Mouse (Mus musculus) right cerebral cortex, postnatal 36 days (tissue): Measurements from ENCODE around the gene Aggf1.

Experiments used
- DNase-seq, 2 experiments: peaks; one replicate each; pipeline ENCODE4 v3.0.0; 2022; ENCODE audit warnings: low spot score in 2 of 2, mixed read lengths in 1 of 2

Aggf1 gene

DNA sequence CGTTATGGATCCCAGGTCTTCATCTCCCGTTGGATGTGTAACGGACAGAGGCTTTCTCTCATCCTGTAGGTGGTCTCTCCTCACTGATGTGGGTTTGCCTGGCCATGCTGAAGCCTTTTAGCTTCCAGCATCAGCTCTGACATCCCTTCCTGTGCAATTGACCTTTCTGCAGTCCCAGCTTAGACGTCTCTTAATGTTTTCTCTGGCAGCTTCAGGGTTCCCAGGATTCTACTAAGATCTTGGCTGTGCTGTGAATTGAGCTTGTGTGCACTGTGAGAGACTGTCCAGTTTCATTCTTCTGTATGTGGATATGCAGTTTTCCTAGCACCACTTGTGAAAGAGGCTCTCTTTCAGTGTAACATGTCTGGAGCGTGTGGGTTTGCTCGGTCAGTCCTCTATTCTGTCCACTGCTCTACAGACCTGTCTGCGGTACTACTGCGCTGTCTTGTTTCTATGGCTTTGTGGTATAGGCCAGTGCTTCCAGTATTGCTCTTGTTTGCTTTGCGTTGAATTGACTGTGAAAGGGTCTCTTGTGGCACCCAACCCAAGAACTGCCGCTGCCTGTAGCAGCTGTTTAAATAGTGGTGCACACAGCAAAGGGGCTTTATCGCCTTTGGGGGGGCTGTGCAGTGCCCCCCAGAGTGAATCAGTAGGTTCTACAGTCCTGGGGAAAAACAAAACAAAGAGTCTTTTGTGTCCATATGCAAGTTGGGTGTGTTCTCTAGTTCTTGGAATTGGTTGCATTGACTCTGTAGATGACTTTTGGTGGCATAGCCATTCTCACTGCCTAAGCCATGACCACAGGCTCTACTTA is 42.9 kb downstream of the Aggf1 start:
- no peak for DNase-seq

DNA sequence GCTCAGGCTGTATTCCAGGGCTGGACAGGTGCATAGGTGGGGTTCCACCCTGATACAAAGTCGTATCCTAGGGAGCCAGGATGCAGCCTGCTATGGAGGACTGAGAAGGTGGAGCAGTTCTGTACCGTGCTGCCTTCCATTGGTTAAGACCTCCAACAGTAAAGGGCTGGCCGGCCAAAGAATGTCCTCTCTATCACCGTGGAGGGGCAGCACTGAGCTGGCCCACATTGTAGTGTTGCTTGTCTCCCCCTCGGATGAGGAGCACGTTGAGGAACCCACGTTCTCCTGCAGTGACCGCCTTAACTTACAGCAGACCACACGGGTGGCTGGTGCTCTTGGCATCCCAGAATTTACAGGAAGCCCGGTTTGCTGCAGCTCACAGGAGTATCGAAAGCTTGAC is 44.6 kb downstream of the Aggf1 start:
- no peak for DNase-seq

DNA sequence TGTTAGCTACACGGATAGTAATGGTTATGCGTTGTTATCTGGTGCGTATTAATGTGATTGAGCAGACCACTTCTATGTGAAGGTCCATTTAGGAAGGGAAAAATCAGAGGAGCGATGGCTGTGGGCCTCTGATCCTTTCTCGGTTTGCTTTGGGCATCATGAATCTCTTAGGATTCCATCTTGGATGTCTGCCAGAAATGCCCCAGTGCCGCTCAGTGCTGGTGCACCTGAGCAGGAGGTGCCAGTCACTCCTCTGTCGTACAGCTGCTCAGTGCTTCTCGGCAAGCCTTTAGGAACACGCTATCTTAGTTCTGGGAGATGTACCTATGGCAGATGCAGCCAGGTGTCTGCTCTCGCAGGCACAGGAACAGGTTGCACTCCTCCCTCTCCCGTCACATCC is 46.4 kb downstream of the Aggf1 start:
- no peak for DNase-seq

DNA sequence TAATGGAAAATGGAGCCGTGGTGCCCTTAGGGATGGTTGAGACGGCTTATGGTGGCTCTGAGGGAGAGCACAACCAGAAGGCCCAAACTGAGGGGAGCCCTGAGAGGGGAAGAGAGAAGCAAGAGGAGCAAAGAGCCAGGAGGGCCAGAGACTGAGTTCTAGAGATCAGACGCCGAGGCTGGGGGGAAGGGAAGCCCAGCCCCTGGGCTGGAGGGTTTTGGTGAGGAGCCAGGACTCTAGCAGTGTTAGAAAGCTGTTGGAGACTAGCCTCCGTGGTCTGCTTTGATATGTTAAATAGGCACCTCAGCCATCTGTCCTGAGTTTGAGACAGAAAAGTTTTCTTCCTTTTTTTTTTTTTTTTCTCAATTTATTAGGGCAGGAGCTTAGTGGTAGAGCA is 47.8 kb downstream of the Aggf1 start:
- DNase-seq = no peak

DNA sequence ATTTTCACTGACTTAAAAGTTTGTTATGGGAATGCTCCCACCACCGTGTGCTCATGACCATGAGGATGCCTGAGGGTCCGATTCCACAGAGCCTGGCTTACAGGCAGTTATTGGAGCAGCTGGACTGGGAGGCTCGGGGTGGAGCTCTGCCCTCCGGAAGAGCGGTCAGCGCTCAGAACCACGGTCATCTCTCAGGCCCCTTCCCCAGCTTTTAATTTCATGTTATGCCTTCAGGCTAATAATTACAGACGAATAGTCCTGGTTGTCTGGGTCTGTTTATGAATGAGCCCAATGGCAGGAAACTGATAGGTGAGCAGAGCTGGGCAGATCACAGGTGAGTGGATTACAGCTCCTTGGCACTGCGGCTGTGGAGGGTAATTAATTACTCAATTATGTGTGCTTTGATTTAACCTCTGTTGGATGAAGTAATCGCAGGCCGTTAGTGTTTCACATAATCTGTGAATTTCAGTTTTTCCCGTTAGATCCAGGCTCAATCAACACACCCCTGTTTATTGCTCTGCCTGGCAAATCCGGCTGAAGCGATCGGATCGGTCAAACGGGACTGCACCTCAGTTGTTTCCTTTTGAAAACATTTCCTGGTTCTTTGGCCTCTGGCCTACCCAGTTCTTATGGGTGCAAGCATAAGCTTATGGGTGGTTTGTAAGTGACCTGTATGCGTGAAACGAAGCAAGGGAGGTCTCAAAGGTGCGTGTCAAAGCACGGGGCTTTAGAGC is 48.4 kb downstream of the Aggf1 start:
- no peak for DNase-seq

DNA sequence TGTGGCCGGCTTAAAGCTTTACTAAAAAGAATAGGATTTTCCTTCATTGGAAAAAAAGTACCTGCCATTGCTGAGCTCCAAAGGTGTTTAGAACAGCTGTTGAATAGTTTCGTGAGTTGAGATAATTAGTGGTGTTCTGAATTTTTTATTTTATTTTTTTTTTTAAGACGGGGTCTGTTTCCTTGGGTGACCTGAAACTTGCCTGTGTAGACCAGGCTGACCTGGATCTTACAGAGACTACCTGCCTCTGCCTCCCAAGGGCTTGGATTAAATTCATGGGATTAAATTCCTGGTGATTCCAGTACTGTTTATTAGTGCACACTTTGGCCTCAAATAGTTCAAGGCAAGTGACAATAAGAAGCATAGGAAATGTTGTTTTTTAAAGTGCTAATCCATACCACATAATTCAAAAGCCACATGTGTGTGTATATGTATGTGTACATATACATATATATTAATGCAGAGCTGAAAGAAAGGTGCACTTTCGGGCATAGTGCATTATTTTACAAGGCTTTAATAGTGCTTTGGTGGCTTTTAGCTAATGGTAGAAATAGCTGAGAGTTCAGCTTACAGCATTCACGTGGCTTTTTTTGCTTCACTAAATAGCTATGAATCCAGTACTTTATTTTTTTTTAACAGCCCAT is 49.1 kb downstream of the Aggf1 start:
- DNase-seq = no peak

DNA sequence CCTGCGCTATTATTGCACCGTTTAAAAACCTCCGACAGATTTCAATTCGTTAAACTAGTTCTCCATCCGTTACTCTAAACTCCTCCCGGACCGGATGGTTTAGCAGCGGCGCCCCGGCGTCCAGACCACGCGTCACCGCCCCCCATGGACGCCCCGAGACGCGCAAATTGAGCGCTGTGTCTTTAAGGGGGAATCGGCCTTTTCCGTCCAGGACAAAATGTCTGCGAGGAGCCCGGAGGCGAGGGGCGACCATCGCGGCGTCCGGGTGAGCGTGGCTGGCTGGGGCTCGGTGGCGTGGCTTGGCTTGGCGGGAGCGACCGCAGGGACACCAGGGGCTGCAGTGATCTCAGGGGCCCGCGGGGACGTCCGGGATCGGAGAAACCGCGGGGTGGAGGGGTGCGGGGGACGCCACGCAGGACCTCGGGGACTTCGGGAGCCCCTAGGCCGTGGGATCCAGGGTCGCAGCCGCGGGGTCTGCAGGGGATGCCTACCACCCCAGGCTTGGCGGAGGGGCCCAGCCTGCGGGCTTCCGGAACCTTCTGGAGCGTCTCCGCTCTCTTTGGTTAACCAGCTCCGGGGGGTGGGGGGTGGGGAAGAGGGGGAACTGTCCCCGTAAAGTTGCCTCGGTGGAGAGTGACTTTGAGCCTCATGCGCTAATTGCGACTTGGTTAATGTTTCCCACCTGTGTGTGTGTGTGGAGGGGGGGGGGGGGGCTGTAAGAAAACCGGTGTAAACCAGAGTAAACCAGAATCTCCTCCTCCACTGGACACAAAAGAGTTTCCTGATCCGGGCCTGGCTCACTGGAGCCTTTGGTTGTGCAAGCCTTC is 49.9 kb downstream of the Aggf1 start:
- peak; percentile 53 to 65 for DNase-seq

DNA sequence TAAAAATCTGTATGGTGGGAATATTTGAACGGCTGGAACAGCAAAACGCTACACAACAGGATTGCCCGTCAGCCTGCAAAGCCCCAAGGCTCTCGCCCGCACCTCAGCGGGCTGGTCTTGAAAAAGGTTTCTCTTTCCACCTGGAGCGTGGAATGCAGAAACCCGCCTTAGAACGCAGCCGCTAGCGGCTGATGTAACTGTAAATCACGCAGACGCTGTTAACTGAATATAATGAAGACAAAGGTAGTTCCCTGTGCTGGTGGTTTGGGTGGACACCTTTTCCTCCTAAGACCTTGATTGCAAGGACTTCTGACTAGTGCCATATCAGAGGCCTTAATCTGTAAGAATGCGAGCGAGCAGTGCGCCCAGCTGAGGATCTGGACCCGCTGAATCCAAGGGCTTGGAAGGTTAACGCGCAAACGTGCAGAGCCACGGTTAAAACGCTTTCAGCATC is 50.5 kb downstream of the Aggf1 start:
- peak in 1 of 2 experiments; percentile 29 for DNase-seq

DNA sequence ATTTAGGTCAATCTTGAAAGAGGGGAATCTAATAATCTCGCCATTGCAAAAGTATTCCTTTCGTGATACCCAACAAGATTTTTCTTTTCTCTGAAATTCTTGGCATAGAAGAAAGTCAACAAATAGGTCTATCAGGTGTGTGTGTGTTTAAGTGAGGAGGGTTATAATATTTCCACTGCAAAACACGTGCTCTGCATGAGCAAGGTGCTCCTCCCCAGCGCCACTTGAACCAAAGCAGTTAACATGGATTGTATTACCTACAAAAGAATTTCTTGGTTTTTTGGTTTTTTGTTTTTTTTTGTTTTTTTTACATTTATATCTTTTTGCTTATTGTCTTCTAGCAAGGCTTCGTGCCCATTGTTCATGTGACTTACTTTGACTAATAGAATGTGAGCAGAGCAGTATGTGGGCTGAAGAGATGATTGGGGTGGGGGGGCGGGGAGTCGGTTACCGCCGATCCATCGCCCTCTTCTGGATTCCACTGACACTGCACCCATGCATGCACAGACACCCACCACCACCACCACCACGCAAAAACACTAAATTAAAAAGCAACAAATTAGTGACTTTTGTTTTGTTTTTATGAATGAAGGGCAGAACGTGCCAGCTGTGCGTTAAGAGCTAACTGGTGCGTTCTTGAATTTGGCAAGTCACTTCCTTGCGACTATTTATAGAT is 51.1 kb downstream of the Aggf1 start:
- no peak for DNase-seq

DNA sequence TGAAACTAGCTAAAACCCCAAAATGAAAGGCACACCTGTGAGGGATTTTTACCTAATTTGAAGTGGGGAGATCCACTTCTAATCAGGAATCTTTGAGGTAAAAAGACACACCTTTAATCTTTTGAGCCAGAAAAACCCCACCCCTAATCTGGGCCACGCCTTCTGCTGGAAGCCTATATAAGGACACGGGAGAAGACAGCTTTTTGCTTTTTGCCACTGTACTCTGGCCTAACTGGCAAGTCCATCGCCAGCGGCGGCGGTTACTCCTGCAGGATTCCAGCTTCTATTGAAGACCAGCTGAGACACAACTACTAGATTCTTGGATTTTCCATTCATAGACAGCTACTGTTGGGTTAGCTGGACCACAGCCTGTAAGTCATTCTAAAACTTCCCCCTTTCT is 51.8 kb downstream of the Aggf1 start, which contains the start of gene Zbed3:
Zbed3 (plus strand) TSS at position 213 of the 400 bp plus-strand sequence.
- DNase-seq = no peak

DNA sequence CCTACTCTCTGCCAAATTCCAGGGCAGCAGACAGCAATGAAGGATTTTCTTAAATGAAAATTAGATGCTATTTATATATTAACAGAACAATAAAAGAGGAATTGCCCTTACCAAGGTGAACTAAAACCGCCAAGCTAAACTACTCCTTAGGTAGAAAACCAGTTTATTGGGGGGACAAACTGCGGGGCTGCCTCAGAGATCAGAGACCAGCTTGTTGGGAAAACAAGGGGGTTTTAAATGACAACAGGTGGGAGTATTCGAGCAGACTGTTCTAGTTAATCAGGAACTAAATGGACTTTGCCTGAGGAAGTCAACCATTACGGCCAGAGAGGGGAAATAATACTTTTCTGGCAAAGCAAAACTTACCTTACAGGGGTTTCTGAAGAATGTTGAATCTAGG is 54.7 kb downstream of the Aggf1 start:
- no peak for DNase-seq

DNA sequence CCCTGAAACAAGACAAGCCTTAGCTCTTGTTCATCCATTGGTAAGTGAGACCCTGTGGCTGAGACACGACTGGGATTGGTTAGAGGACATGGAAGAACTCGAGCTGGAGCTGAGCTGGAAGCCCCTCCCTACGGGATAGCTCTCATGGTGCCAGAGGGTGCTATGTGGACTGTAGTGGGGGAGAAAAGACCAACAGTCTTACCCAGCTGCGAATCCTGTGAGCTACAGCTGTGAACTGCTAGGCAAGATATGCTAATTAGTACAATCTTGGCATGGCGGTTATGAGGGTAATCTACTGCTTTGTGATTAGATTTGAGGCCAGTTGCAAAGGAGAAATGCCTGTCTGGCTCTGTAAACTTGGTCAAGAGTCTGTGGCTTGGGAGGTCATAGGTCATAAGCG is 56.0 kb downstream of the Aggf1 start:
- no peak for DNase-seq

DNA sequence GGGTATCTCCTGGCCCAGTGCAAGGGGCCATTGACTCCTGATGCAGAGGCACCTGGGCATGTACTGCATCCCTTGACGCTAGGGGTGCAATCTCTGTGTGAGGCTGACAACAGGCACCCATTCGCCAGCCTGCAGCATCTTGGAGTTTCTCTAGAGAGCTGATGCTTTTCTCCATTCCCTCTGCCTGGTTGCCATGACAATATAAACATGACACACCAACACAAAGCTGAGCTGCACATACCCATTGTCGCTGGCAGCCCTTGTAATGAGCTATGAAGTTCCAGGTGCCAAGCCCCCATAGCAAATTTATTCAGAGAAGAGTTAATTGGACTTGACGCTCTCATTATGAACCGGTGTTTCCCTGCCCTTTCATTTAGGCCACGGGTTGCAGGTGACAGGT is 63.1 kb downstream of the Aggf1 start:
- no peak for DNase-seq

DNA sequence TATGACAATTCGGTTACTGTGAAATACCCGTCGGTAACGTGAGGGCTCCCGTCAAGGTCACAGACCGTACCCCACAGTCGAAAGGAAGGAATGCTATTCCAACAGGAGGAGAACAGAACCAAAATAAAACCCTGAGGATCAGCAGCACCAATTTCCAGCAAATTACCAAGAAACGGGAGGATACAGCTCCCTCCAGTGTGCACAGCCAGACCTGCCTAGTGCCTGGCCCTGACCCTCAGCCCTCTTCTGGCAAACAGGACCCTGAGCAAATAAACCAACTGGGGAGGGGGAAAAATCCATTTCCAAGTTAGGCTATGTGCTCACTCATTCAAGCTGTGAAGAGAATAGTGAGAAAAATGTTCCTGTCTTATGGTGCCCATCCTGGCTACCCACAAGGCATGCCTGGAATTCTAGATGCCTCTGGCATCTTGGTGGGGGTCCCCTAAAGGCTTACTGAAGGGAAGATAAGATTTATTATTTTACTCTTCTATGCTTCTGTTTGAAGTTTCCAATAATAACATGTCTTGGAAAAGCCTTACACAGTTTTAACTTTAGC is 68.0 kb downstream of the Aggf1 start:
- no peak for DNase-seq

DNA sequence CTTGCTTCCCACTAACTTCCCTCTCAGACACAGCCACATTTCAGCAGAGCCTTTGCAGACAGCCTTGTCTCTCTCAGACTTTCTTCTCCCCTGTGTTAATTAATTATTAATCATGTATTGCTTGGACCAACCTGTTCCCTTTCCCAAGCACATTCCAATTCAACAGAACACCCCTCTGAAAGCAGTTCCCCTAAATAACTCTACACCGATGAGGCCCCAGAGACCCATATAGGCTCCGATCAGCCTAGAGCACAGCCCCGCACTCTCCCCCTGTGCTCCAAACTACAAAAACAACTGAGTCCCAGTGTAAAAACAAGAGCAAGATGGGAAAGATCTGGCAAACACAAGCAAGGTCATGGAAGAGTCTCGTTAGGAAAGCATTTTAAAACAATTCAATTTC is 68.6 kb downstream of the Aggf1 start:
- DNase-seq = no peak
